19 mouse cellular contexts compared by ENCODE assay signal in genomic region chr6:147964739-147965138, GRCm38 (mm10).
"Had no signal": no experiment of that assay in that cellular context is flagged by ENCODE, and none has a peak within 500 bp of the region (broad histone marks: within the 10 kb centered on the region; RNA-seq: fewer than 3 reads in every experiment).

No protein-coding gene starts in this region.

- H3K9ac ChIP-seq: limb, embryonic 12.5 days; limb, embryonic 15.5 days; liver, embryonic 14.5 days; liver, postnatal 0 days; lung, embryonic 14.5 days; midbrain, embryonic 12.5 days; stomach, embryonic 15.5 days had no signal

- H3K36me3 ChIP-seq: limb, embryonic 12.5 days; limb, embryonic 15.5 days; midbrain, embryonic 12.5 days; stomach, embryonic 15.5 days had no signal

- H3K27ac ChIP-seq: kidney, postnatal 0 days; left cerebral cortex, adult 2 months; limb, embryonic 12.5 days; limb, embryonic 15.5 days; liver, embryonic 14.5 days; macrophage; midbrain, embryonic 12.5 days; stomach, embryonic 15.5 days had no signal

- DNase-seq: kidney, adult 2 months; kidney, postnatal 36 days; layer of hippocampus, postnatal 36 days; left cerebral cortex, postnatal 4 days; liver, postnatal 0 days; lung, embryonic 14.5 days; right cerebral cortex, adult 18-20 months; right cerebral cortex, postnatal 14 days; right cerebral cortex, postnatal 4 days; spleen, adult 18-20 months; thymus, postnatal 25 days had no signal

- H3K4me1 ChIP-seq: limb, embryonic 12.5 days; limb, embryonic 15.5 days; midbrain, embryonic 12.5 days; stomach, embryonic 15.5 days had no signal

- H3K27me3 ChIP-seq: limb, embryonic 12.5 days; limb, embryonic 15.5 days; midbrain, embryonic 12.5 days; stomach, embryonic 15.5 days had no signal

- H3K4me3 ChIP-seq: left cerebral cortex, adult 2 months; limb, embryonic 12.5 days; limb, embryonic 15.5 days; midbrain, embryonic 12.5 days; stomach, embryonic 15.5 days had no signal
